Mouse (Mus musculus) spleen, adult 2 months (tissue): ENCODE results near the gene Ttll11.

Source experiments
- CTCF ChIP-seq: fragments of 200-500 bp; IDR thresholded peaks from 2 replicates; pipeline ENCODE4 v1.5.1; 2011; ENCODE audit warnings: mild to moderate bottlenecking, inconsistent platforms; ENCODE audit not compliant: insufficient read depth, insufficient read length, insufficient replicate concordance; ENCODE audit errors: extremely low read depth
- POLR2A ChIP-seq: fragments of 200-500 bp; IDR thresholded peaks from 2 replicates; pipeline ENCODE4 v1.6.1; 2011; ENCODE audit warnings: low read depth, low read length, inconsistent platforms

DNA sequence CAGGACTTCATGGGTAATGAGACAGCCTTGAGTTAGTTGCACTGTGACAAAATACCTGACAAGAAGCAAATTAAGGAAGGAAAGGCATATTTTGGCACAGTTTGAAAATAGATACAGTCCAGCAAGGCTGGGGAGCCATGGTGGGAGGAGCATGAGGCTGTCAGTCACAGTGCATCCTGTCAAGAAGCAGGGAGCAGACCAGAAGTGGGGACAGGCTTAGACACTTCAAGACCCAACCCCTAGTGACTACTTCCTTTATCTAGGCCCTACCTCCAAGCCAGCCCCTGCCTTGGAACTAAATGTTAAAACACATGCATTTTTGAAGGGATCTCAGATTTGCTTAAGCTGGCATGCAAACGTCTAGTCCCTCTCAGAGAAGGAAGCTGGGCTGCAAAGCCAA is 20.7 kb upstream of the Ttll11 start:
- TF ChIP-seq CTCF (no peak), POLR2A (no peak)
